Mouse (Mus musculus) cortical plate, adult 2 months (tissue): ENCODE measurements around the gene Prickle2.

Experiments
- CTCF ChIP-seq: fragments of 200-500 bp; IDR thresholded peaks from 2 replicates; pipeline ENCODE4 v1.5.1; 2011; ENCODE audit warnings: mild to moderate bottlenecking, control low read depth, low read length; ENCODE audit not compliant: insufficient read depth; ENCODE audit errors: extremely low read depth
- POLR2A ChIP-seq: fragments of 200-500 bp; IDR thresholded peaks from 2 replicates; pipeline ENCODE4 v1.6.1; 2011; ENCODE audit warnings: mild to moderate bottlenecking, low read length, control low read depth; ENCODE audit not compliant: insufficient read depth; ENCODE audit errors: extremely low read depth

DNA sequence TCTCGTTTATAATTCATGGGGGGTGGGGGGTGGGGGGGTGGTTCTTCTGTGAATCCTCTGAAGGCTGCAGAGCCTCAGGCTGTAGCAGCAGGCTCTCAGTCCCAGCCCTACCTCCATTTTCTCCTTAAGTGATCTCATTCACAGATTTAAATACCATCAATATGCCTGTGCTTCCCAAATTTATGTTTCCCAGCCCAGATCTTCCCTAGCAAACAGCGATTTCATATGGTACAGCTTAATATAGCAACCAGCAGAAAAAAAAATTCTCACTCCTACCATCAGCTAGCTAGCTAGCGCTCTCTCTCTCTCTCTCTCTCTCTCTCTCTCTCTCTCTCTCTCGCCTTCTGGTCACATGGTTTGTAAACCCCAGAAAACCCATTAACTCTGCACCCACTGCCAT, 42.5 kb downstream of the Prickle2 start:
- TF ChIP-seq CTCF (no peak), POLR2A (peak; percentile 21; the same call in 1 of the 2 replicates)
